Mouse (Mus musculus) forebrain, embryonic 13.5 days (tissue): ENCODE measurements around the gene Hist1h3d. TPM values are rescaled to one million over a fixed set of nuclear protein-coding genes. Genes with fewer than 3 reads are reported as not detected.
A peak's percentile ranks its signal among the peaks of the same experiment; 100 is the strongest.
"Not testable (repeated sequence)": the region's sequence is repeated elsewhere in the genome, so short reads cannot be mapped to it uniquely, and the experiment has no call there.

Experiments
- ATAC-seq: fragments of 200-750 bp; cut with Nextera tagmentation; 2 replicates; pipeline ENCODE4 v1.8.0; 2017
- H3K27ac ChIP-seq: fragments of 300-500 bp; sonication (generic); 2 replicates; pipeline ENCODE4 v1.5.1; 2015; ENCODE audit warnings: inconsistent platforms, mild to moderate bottlenecking, moderate library complexity
- H3K27me3 ChIP-seq: fragments of 300-500 bp; sonication (generic); 2 replicates; pipeline ENCODE4 v1.6.1; 2015; ENCODE audit warnings: mild to moderate bottlenecking, inconsistent platforms
- H3K36me3 ChIP-seq: fragments of 300-500 bp; sonication (generic); 2 replicates; pipeline ENCODE4 v1.6.1; 2015; ENCODE audit warnings: mild to moderate bottlenecking, inconsistent platforms; ENCODE audit not compliant: poor library complexity, severe bottlenecking
- H3K4me1 ChIP-seq: fragments of 300-500 bp; sonication (generic); 2 replicates; pipeline ENCODE4 v1.6.1; 2015; ENCODE audit warnings: inconsistent platforms
- H3K4me2 ChIP-seq: fragments of 300-500 bp; sonication (generic); 2 replicates; pipeline ENCODE4 v1.6.1; 2015; ENCODE audit warnings: inconsistent platforms, mild to moderate bottlenecking, moderate library complexity
- H3K4me3 ChIP-seq: fragments of 300-500 bp; sonication (generic); 2 replicates; pipeline ENCODE4 v1.5.1; 2015; ENCODE audit warnings: mild to moderate bottlenecking, inconsistent platforms
- H3K9ac ChIP-seq: fragments of 300-500 bp; sonication (generic); 2 replicates; pipeline ENCODE4 v1.6.1; 2015; ENCODE audit warnings: mild to moderate bottlenecking, inconsistent platforms
- H3K9me3 ChIP-seq: fragments of 300-500 bp; sonication (generic); replicated peaks from 2 replicates; pipeline ENCODE4 v1.6.1; 2016; ENCODE audit warnings: inconsistent platforms
- WGBS: fragments of 180-500 bp; shearing (Covaris S2); methylation state at CpG from one replicate; pipeline ENCODE4 v1.1.7; 2015; 5-methylcytosine and 5-hydroxymethylcytosine counted together
- polyA plus RNA-seq: library from polyadenylated mRNA; unstranded; fragments of >200 nt; fragmentation: Nextera tagmentation; extraction: Ambion mirVana; gene quantifications from 2 replicates; pipeline ENCODE4 v1.2.1, GENCODE M21; 2015

Gene Hist1h3d
- polyA plus RNA-seq, 1 experiment from 2014 or later, result 8.8 TPM

DNA sequence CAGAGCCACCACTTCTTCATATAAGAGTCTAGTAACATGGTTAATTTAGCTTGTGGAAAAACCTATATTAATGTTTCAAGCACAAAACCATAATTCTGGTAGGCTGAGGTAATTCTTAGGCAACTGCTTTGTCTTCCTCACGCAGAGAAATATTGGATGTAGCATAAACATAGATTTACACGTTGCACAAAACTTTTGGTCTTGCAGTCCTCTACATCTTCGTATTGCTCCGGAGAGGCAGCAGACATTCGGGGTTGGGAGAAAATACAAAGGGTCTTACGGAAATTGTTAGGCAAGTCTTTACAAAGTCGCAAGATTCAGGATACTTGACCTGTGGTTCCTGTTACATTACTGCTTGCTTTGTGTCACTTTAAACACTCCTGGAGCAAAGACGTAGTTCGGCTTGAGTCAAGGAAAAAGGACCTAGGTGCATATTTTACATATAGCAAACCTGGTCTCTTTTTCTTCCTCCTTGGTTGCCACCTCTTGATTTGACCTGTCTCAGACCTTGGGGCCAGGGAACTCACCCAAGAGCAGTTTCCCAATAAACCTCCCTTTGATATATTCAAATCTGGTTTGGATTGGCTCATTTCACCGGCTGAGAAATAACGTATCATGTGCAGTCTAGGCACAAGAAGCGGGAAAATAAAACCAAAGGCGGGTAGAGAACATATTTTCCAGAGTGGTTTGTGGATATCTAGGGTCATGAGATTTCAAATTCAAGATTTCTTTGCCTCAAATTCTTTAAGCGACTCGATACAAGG is 41.0 kb upstream of the Hist1h3d start:
- ATAC-seq, result no peak
- peak overlapping the region; percentile 98 for H3K27ac ChIP-seq
- H3K9ac ChIP-seq, result peak overlapping the region; percentile 73
- H3K36me3 ChIP-seq, result no peaks in the 10 kb centered on the region
- under 1% methylated on average over 15 of the region's 15 CpGs for WGBS
- H3K4me3 ChIP-seq, result peak overlapping the region; percentile 58
- no peaks in the 10 kb centered on the region for H3K9me3 ChIP-seq
- H3K4me2 ChIP-seq, result peak overlapping the region; percentile 61
- H3K27me3 ChIP-seq, result no peaks in the 10 kb centered on the region
- peaks cover 46% of the 10 kb centered on the region for H3K4me1 ChIP-seq

- Histone ChIP-seq H3K4me3 (peak within 1 kb of the TSS; percentile 58), H3K27ac (peak within 1 kb of the TSS; percentile 98), H3K4me1 (peaks cover 42% of the 10 kb centered on the region), H3K4me2 (peak within 1 kb of the TSS; percentile 61), H3K9ac (peak within 1 kb of the TSS; percentile 79)
- H3K9me3 ChIP-seq, H3K36me3 ChIP-seq, H3K27me3 ChIP-seq: not testable (repeated sequence)
- under 1% methylated on average over 42 of the region's 62 CpGs for WGBS
- ATAC-seq, result peak; percentile 92
These were observed 40.2 kb upstream of the Hist1h3d start, which contains the start of gene Hist1h3g for GRCm38 (mm10) chr13:23535137-23536075. Gene Hist1h3g (plus strand): TSS chr13:23535422.

GRCm38 (mm10) chr13:23536076-23536822 is 39.3 kb upstream of the Hist1h3d start:
- Histone ChIP-seq H3K4me3 (peak overlapping the region; percentile 58), H3K27me3 (no peaks in the 10 kb centered on the region), H3K9me3 (no peaks in the 10 kb centered on the region), H3K4me1 (peaks cover 42% of the 10 kb centered on the region), H3K36me3 (no peaks in the 10 kb centered on the region), H3K4me2 (peak overlapping the region; percentile 61), H3K27ac (peak overlapping the region; percentile 48), H3K9ac (peak overlapping the region; percentile 79)
- ATAC-seq, result no peak
- 16% methylated on average over 7 of the region's 7 CpGs for WGBS

DNA sequence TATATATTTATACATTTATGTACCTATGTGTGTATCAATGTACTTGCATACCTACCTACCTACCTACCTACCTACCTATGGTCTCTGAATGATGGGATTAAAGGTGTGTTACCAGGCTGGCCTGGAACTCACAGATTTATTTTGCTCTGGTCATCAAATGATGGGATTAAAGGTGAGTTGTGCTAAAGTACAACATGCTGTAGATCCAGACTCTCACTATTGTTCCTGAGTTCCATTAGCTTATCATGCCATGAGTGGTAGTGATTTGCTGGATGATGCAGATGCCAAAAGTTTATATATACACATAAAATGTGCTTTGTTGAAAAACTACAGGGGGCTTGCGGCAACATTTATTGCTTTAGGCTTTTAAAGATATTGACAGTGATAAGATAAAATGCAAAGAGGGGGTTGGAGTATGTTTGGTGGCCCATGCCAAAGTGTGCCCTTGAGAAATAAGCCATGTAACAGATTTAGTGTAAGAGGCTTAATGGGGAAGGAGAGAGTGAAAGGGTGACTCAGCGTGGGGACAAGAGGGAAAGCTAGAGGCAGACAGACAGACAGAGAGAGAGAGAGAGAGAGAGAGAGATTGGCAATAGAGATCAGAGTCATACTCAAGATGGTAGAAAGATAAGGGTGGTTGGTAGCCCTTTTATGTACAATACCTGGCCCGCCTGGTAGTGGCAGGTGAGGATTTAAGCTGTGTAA is 38.4 kb upstream of the Hist1h3d start:
- H3K27me3 ChIP-seq, result no peaks in the 10 kb centered on the region
- H3K4me2 ChIP-seq, result peak overlapping the region; percentile 61
- 79% methylated on average over 3 of the region's 3 CpGs for WGBS
- H3K9ac ChIP-seq, result peak overlapping the region; percentile 70
- H3K4me3 ChIP-seq, result peak overlapping the region; percentile 58
- H3K27ac ChIP-seq, result no peak overlapping the region
- H3K9me3 ChIP-seq, result no peaks in the 10 kb centered on the region
- no peak for ATAC-seq
- no peaks in the 10 kb centered on the region for H3K36me3 ChIP-seq
- H3K4me1 ChIP-seq, result peaks cover 41% of the 10 kb centered on the region

GRCm38 (mm10) chr13:23538249-23538648 is 37.3 kb upstream of the Hist1h3d start:
- H3K36me3 ChIP-seq, result no peaks in the 10 kb centered on the region
- H3K27ac ChIP-seq, result no peak overlapping the region
- H3K27me3 ChIP-seq, result no peaks in the 10 kb centered on the region
- H3K4me1 ChIP-seq, result peaks cover 37% of the 10 kb centered on the region
- H3K9ac ChIP-seq, result no peak overlapping the region
- no peak overlapping the region for H3K4me3 ChIP-seq
- WGBS, result 78% methylated on average over 5 of the region's 5 CpGs
- no peaks in the 10 kb centered on the region for H3K9me3 ChIP-seq
- no peak overlapping the region for H3K4me2 ChIP-seq
- ATAC-seq, result no peak

DNA sequence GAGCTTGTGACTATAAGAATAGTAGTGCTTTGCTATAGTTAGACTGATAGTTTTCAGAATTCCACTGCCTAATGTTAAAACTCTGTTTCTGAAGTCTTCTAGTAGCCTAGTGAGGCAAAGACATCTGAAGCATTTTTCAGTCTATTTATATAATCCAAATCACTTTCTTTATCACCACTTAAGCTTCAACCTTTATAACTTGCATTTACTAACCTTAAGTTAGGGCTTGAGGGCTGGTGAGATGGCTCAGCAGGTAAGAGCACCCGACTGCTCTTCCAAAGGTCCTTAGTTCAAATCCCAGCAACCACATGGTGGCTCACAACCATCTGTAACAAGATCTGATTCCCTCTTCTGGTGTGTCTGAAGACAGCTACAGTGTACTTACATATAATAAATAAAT is 35.7 kb upstream of the Hist1h3d start:
- not testable (repeated sequence) for H3K9ac ChIP-seq, H3K27me3 ChIP-seq, H3K36me3 ChIP-seq, H3K9me3 ChIP-seq, H3K27ac ChIP-seq, ATAC-seq, H3K4me2 ChIP-seq, H3K4me3 ChIP-seq
- 75% methylated on average over 1 of the region's 1 CpGs for WGBS
- H3K4me1 ChIP-seq, result peaks cover 29% of the 10 kb centered on the region

DNA sequence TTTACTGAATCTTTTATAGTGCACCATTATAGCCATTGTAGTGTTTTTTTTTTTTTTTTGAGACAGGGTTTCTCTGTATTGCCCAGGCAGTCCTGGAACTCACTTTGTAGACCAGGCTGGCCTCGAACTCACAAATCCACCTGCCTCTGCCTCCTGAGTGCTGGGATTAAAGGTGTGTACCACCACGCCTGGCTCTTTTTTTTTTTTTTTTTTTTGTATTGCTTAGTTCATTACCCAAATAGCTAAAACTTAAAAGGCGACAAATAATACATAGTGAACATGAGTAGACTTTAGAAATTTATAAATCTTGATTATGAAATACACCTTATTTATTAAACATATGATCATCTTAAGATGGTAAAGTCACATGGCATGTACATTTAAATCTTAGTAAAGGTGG is 34.1 kb upstream of the Hist1h3d start:
- H3K4me1 ChIP-seq, result peaks cover 27% of the 10 kb centered on the region
- 80% methylated on average over 3 of the region's 3 CpGs for WGBS
- H3K4me2 ChIP-seq, result no peak overlapping the region
- no peaks in the 10 kb centered on the region for H3K36me3 ChIP-seq
- H3K4me3 ChIP-seq, result no peak overlapping the region
- no peak overlapping the region for H3K27ac ChIP-seq
- no peaks in the 10 kb centered on the region for H3K9me3 ChIP-seq
- H3K27me3 ChIP-seq, result no peaks in the 10 kb centered on the region
- H3K9ac ChIP-seq, result no peak overlapping the region
- ATAC-seq, result no peak

- not testable (repeated sequence) for ATAC-seq
These were observed 33.2 kb upstream of the Hist1h3d start for GRCm38 (mm10) chr13:23542225-23542980.

DNA sequence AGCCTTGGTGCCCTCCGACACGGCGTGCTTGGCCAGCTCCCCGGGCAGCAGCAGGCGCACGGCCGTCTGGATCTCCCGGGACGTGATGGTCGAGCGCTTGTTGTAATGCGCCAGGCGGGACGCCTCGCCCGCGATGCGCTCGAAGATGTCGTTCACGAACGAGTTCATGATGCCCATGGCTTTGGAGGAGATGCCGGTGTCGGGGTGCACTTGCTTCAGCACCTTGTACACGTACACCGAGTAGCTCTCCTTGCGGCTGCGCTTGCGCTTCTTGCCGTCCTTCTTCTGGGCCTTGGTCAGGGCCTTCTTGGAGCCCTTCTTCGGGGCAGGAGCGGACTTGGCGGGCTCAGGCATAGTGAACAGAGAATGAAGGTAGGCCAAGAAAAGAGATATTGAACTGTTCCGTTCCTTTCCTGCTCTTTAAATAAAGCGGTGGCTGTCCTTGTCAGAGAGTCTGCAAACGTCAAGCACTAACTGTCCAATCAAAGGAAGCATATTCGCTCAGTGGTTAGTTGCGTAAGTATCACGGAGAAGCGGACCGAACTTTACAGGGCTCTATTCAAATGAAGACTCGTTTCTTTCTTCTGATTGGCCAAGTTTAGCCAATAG is 32.5 kb upstream of the Hist1h3d start, which contains the start of gene Hist1h2bh:
TSS of gene Hist1h2bh (minus strand) at position 394 of the 609 bp plus-strand sequence.
- H3K27ac ChIP-seq, result peak within 1 kb of the TSS; percentile 95

More at GRCm38 (mm10) chr13:23542225-23542980, 33.2 kb upstream of the Hist1h3d start:
- Histone ChIP-seq H3K4me3 (peak overlapping the region; percentile 46), H3K27ac (peak overlapping the region; percentile 89), H3K4me2 (peak overlapping the region; percentile 70), H3K4me1 (peaks cover 17% of the 10 kb centered on the region), H3K9ac (peak overlapping the region; percentile 71)
- not testable (repeated sequence) for H3K36me3 ChIP-seq, H3K27me3 ChIP-seq, H3K9me3 ChIP-seq
- 7% methylated on average over 3 of the region's 3 CpGs for WGBS

DNA sequence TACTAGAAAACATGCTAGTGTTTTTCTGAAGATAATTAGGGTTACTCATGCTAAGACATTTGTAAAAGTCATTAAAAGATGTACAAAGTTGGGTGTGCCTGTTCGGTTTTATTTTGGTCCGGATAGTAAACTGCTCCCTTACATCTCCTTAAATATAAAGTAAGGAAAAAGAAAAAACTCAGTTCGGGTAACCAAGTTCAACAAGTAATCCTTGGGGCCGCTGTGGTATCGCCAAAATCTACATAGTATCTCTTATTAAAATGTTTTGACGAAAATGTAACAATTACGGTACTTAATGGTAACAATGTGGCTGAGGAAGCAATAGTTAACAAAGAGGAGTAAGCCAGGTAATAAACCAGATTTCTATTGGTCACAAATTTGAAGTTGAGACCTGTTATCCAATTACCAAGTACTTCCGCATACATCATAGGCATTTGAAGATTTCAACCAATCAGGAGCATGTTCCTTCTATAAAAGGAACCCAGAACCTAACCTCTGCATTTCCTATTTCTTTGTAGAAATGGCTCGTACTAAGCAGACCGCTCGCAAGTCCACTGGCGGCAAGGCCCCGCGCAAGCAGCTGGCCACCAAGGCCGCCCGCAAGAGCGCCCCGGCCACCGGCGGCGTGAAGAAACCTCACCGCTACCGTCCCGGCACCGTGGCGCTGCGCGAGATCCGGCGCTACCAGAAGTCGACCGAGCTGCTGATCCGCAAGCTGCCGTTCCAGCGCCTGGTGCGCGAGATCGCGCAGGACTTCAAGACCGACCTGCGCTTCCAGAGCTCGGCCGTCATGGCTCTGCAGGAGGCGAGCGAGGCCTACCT is 31.4 kb upstream of the Hist1h3d start, which contains the start of gene Hist1h3f:
TSS of gene Hist1h3f (plus strand) at position 88 of the 822 bp plus-strand sequence.
- H3K9ac ChIP-seq, result peak within 1 kb of the TSS; percentile 73
- H3K27me3 ChIP-seq, result no peaks in the 10 kb centered on the region
- under 1% methylated on average over 32 of the region's 45 CpGs for WGBS
- peaks cover 11% of the 10 kb centered on the region for H3K4me1 ChIP-seq
- no peaks in the 10 kb centered on the region for H3K9me3 ChIP-seq
- H3K36me3 ChIP-seq, result no peaks in the 10 kb centered on the region
- peak; percentile 95 for ATAC-seq
- peak within 1 kb of the TSS; percentile 95 for H3K27ac ChIP-seq
- H3K4me3 ChIP-seq, result peak within 1 kb of the TSS; percentile 47
- peak within 1 kb of the TSS; percentile 70 for H3K4me2 ChIP-seq

More for the DNA sequence above, 32.5 kb upstream of the Hist1h3d start, which contains the start of gene Hist1h2bh:
- ATAC-seq, result peak; percentile 93
- H3K27me3 ChIP-seq, H3K36me3 ChIP-seq, H3K9me3 ChIP-seq: not testable (repeated sequence)
- Histone ChIP-seq H3K4me1 (peaks cover 14% of the 10 kb centered on the region), H3K4me3 (peak within 1 kb of the TSS; percentile 47), H3K9ac (peak within 1 kb of the TSS; percentile 71), H3K4me2 (peak within 1 kb of the TSS; percentile 70)
- under 1% methylated on average over 42 of the region's 42 CpGs for WGBS
